Mouse (Mus musculus) ovary, postnatal 36 days (tissue): ENCODE data around the gene Agrn.

Source experiments
- DNase-seq: peaks from one replicate; pipeline ENCODE4 v3.0.0; 2022; ENCODE audit warnings: low spot score, mixed read lengths

Agrn gene

DNA sequence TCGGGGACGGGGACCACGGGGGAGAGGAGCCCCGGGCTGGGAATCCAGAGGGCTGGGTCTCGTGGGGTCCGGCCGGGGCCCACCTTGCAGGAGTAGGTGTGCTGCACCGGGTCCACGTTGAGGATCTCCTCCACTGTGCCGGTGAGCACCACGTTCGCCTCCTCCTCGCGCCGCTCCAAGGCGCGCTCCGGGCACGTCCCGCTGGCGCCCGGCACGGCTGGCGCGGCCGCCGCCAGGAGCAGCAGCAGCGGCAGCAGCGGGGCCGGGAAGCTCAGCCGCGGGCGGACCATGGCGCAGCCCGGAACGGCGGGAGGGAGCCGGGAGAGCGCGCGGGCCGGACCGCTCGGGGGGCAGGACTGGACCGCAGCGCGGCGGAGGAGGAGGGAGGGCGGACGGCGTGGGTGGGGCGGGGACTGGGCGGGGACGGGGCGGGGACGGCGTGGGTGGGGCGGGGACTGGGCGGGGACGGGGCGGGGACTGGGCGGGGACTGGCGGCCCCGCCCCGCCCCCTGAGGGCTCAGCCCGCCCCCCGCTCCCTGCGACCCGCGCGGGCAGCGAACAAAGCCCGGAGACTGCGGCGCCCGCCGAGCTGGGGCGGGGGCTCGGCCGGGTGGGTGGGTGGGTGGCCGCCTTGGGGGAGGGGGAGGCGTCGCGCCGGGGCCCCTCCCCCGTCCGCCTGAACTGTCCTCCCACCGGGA lies at the start of gene Agrn:
Gene Agrn, minus strand, starts transcription at position 358 of the 698 bp plus-strand sequence.
- peak; percentile 80 for DNase-seq

DNA sequence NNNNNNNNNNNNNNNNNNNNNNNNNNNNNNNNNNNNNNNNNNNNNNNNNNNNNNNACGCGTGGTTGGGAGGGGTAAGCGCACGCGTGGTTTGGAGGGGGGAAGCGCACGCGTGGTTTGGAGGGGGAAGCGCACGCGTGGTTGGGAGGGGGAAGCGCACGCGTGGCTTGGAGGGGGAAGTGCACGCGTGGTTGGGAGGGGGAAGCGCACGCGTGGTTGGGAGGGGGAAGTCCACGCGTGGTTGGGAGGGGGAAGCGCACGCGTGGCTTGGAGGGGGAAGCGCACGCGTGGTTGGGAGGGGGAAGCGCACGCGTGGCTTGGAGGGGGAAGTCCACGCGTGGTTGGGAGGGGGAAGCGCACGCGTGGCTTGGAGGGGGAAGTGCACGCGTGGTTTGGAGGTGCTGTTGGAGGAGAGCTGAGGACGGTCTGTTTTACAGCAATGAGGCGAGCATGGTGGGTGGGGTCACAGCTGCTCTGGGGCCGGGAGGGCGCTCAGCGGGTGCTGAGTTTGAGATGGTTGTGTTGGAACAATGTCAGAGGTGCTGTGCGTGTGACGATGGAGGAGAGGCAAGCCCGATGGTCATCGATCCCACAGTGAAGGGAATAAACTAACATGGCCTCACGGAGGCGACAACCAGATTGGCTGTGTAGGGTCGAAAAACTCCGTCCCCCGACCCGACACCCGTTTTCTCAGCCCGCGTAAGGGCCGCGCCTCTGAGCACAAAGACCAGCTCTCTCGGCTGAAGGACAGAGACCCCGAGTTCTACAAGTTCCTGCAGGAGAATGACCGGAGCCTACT lies 39.6 kb upstream of the Agrn start:
- DNase-seq: no peak

DNA sequence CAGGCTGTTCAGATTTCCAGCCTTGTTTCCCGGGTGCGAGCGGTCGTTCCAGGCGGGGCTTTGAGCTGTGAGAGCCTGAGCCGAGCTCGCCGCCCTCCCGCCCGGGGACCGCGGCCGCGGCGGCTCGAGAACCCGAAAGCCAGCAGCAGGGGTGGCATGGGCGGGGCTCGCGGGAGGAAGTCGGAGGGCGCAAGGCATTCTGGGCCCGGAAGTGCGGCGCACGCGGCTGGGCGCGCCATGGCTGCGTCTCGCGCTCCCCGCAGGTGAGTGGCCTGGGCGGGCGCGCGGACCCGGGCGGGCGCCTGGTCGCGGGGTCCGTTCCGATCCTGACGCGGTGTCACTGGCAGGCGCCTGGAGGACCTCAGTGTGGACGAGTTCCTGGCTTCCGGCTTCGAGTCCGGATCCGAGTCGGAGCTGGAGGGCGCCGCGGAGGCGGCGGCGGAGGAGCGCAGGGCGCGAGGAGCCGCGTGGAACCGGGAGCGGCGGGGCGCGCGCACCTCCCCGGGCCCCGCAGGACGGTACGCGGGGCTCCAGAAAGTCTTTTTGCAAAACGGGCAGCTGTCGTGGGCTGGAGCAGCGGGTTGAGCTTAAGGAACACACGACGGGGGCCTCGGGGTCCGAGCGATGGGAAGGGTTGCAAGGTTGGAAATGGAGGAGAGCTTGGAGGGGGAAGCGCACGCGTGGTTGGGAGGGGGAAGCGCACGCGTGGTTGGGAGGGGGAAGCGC lies 38.7 kb upstream of the Agrn start, which contains the start of gene Noc2l:
Gene Noc2l, plus strand, starts transcription at position 203 of the 726 bp plus-strand sequence.
- DNase-seq: peak; percentile 91

DNA sequence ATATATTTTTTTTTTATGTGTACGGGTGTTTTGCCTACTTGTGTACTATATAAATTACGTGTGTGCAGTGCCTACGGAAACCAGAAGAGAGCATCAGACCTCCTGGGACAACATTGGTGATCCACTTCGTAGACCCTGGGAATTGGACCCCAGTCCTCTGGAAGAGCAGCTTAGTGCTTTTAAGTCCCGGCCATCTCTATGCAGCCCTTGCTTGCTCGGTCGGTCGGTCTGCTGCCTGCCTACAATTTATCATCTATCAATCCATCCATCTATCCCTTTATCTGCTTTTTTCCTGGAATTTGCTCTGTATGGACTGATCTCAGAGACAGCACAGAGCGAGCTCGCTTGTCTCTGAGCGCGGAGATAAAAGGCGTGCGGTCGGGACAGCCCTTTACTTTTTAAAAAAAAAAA lies 38.1 kb upstream of the Agrn start:
- DNase-seq: no peak

DNA sequence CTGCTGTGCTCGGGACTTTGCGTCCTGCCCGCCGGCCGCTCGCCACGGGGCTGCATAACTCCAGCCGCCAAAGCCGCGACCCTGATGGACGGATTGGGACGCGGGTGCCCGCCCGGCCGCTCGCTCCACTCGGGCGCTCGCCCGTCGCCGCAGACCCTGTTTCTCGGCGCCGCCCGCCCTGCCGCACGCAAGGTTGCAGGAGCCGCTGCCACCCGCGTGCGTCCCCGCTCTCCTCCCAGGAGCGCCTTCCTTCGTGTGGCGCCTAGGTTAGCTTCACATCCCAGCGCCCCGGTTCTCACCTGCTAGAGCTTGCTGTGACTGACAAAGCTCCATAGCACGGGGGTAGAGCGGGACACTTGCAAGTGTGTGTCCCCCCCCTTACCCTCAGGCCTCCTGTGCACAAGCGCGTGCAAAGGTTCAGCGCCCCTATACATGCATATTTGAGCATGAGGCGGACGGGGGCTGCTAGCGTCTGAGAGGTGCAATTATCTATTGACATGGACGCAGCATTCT lies 37.5 kb upstream of the Agrn start, which contains the start of gene Plekhn1:
Gene Plekhn1, minus strand, starts transcription at position 157 of the 513 bp plus-strand sequence.
- DNase-seq: peak; percentile 81

DNA sequence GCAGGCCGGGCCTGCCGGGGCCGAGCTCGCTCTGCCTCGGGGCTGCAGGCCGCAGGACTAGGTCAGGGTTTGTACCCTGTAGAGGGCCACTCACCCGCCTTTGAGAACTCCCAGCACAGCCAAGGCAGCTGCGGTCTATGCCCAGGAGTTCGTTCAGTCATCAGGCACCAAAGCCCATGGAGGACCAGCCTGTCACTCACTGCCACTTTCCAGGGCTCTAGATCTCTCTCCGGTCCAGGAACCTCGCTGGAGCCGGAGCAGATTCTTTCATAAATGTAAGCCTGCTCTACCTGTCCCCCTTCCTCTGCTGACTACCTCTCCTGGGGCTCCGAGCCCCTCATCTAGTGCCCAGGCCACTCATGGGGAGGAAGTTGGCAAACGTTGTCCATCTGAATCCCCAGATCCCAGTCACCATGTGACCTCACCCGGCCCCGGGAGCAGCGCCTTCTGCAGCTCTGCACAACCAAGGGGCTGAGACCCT lies 36.8 kb upstream of the Agrn start:
- DNase-seq: no peak

DNA sequence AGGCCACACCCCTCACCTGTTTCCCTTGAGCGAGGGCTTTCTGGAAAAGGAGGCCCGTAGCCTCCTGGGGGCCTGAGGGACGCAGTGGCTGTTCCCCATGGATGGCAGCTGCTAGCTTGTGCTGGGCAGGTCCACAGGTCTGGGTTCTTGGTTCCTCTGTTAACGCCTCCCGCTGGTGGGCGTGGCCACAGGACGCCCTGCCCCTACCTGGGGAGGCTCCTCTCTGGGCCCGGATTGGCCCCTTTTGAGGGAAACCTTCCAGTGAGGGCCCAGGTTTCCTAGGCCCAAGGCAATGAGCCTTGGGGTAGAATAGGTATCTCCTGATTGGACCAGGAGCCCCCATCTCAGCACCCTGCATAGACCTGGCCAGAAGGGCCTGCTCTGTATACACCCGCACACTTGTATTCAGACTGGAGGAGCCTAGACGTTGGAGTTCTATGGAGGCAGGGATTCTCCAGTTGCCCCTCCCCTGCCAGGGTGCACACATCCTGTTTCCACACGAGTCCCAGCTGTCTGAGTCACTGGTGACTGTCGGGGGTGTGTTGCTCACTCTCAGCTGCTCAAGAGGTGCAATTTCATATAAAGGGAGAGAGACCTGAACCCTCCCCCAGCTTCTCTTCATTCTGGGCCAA lies 31.2 kb upstream of the Agrn start:
- peak; percentile 35 for DNase-seq

DNA sequence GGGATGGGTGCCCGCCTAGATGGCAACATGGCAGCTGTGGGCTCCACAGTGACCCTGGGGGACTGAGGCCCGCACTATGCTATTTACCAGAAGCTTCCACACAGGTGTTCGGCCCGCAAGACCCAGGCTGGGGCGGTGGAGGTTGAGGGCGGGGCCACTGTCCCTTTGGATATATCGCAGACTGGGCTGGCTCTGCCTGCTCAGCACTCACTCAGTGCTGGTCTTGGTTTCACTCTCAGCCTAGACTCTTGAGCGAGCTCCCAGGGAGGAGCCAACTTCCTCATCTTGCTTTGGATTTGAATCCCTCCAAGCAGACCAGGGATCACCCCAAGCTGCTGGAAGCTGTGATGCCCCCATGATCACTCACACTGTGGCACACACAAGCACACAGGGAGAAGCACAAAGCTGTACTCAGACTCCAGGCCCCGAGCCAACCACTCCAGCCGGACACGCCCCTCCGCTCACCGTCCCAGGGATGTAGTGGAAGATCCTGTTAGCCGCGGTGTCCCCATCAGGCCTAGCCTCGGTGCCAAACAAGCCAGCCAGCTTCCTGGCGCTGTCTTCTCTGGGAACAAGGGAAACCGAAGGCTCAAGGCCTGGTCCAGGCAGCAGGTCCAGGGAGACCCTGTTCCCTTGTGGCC lies 30.6 kb upstream of the Agrn start:
- no peak for DNase-seq

DNA sequence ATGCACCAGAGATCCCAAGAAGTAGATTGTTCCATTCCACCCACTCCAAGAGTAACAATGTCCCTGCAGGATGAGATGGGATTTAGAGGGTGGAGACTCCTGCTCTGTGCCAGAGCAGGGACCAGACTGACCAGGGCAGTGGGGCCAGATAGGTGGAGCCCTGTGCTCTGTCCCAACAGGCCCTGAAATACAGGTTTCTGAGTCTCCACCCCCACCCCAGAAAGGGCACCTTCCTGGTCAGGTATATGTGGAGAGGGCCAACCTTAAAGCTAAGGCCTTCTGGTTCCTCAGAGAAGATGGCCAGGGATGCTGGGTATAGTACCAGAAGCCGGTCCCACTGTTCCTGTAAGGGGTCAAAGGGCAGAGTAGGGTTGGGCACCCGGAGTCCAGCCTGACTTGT lies 27.0 kb upstream of the Agrn start:
- no peak for DNase-seq

DNA sequence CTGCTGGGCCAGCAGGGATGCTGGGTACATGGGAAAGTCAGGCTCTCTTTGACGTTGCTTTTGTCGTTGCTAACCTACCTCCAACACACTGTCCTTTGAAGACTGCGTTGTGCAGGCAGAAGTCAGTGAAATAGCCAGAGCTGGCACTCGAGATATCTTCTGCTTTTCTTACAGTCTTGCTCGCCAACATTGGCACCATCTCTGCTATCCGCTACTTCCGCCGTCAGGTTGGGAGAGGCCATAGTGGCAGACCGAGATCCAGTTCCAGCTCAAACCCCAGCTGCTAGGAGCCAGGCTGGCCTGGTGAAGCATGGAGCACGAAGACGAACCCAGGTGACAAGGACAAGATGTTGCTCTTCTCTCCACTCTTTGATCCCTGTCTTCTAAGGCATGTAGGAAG lies 22.6 kb upstream of the Agrn start:
- DNase-seq: no peak

DNA sequence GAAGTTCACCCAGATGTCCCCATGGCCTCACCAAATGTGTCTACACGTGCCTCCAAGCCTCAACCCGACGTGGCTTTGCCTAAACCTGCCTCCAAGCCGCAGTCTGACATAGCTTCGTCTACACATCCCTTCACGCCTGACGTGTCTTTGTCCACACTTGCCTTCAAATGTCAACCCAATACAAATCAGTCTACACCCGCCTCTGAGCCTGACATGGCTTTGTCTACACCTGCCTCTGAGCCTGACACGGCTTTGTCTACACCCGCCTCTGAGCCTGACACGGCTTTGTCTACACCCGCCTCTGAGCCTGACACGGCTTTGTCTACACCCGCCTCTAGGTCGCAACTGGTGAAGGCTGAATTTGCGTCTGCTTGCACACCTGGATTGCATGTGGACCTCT lies 20.6 kb upstream of the Agrn start:
- no peak for DNase-seq

DNA sequence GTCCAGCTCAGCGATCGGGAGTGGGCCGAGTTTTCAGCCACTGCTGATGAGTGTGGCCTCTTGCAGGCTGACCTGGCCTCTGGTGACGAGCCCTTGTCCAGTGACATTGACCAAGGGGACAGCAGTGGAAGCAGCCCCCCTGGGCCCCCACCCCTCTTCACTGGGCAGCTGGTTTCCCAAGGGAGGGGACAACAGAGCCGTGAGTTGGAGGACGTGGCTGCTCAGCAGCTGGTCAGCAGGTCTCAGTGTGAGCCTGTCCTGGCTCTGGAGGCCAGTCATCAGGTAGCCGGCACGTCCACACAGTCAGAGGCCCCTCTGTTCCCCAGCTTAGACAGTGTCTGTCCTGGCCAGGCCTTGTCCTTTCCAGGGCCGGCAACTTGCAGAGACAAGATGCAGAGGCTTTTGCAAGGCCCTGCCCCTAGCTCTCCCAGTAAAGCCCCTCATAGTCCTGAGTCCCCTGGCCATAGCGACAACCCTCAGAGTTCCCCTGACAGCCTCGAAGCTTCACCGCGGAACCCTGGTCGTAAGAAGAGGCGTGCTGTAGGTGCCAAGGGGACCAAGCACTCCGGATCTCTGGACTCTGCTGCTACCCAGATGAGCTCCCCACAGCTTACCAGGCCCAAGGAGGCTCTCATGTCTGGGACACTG lies 19.9 kb upstream of the Agrn start:
- no peak for DNase-seq

DNA sequence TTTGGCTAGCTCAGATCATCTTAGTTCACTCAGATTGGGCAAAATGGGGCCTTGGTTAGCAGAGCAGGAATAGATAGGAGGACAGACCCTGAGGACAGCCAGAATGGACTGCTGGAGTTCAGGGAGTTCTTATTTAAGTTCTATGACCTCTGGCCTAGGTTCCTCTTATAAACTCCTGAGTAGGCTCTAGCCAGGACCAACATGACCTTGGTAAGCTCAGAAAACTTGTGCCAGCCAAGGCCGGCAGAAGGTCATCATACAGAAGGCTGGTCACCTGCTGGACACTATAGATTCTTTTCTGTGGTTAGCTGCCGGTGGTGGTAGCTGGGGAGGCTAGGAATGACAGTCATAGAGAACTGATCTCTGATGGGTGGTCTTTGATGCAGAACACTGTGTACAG lies 18.9 kb upstream of the Agrn start:
- no peak for DNase-seq

DNA sequence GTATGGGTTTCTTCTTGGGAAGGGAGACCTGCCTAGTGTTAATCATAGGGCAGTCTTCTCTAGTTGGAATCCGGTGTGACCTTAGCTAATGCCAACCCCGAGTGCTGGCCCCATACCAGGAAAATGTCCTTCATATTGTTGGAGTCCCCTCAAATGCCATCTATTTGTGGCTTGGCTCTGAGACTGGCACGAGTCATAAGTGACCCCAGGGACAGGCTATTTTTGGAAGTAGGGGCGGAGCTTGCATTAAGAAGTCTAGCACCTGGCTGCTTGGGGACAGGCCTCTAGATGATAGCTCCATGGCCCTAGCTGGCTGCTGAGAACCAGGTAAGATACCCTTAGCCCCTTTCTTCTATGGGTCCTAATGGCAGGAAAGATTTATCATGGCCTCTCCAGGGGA lies 18.4 kb upstream of the Agrn start, which contains the start of gene Perm1:
Gene Perm1, plus strand, starts transcription at position 220 of the 400 bp plus-strand sequence.
- no peak for DNase-seq

DNA sequence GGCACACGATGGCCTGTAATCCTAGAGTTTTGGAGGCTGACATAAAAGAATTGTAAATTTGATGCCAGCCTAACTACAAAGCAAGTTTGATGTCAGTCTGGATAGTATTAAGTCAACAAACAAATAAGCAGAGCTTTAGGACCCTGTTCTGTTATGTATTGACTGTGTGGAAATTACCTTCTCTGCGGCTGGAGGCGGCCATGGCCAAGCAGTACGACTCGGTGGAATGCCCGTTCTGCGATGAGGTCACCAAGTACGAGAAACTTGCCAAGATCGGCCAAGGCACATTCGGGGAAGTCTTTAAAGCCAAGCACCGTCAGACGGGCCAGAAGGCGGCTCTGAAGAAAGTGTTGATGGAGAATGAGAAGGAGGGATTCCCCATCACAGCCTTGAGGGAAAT lies 15.8 kb upstream of the Agrn start:
- DNase-seq: no peak

DNA sequence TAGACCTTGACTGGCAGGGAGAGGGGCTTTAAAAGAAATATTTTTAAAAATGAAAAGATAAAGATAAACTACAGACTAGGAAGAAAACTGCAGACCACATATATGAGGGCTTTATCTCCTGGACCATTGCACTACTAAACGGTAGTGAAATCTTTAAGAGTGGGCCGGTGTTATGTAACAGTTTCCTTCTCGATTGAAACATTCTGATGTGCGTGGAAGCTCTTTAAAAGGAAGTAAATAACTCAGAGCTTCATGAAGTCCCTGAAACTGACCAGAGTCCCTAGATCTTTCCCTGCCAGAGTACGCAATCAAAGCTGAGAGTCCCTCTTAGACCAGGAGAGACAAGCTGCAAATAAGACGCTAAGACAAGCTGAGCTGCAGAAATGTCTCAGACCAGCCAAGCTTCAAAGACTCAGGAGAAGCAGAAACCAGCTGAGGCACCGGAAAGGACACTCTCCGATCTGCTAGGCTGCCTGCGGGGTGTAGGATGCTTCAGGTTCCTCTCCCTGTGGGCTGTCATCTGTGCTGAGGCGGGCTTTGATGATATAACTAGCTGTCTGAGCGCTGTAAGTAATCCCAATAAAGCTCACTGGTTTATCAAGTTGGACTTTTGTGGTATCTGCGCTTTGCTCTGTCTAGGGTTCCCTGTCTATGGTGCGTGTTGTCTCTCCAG lies 12.8 kb upstream of the Agrn start:
- DNase-seq: no peak

DNA sequence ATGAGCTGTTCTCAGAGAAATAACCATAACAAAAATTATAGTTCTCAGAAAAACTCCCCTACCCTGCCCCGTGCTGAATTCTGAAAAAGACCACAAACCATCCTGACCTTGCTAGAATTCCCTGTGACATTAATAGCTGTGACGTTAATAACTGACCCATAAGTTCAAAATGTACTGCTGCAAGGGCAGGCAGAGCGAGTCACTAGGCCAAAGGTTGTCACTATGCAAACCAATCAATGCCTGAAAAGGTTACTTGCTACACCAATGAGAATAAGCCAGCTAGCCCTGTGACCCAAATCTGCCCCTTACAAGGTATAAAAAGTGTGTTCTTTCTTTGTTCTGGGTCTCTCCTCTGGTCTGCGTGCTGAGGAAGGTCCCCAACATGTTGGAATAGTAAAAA lies 11.6 kb upstream of the Agrn start:
- DNase-seq: no peak

DNA sequence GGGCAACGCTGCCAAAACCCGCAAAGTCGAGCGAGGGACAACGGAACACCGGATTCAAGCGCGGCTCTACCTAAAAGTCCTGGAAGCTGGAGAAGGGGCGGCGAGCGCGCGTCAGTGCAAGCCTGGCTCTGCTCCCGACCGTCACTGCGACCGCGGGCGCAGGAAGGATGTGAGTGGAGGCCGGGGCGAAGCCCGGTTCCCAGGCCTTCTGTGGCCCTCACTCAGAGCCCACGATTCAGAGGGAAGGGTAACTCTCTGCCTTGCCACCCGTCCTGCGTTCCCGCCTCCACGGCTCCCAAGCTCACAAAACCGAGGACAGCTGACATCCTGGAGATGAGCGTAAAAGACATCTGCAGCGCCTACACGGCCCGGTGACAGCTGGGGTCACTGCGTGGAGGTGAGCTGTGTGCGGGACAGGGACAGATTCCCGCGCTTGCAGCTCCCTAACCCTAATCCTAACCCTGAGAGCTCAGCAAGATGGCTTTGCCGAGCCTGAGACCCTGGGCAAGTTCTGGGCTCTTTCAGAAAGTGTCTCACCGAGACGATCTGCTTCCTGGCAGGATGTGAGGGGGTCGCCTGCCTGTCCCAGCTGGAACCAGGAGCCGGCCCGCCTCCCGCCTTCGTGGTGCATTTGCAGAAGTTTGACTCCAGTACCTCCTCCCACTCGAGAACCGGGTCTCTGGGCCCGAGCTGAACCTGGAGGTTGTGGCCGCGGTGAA lies 6.3 kb upstream of the Agrn start:
- no peak for DNase-seq

DNA sequence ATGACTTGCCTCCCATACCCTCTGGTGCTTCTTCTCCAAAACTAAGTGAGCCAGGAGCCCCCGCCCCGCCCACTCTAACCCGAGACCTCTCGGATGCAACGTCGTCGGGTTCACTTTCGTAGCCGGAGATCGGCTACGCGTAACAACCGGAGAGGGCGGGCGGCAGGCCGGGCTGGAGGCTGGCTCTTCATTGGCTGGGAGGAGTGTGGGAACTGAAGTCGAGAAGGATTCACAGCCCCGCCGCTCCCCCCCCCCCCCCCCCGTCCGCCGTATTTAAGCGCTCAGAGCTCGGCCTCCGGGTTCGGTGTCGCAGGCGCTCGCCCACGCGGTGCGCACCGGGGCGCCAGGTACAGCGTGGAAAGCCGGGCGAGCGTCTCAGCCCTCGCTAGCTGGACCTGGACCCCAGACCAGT lies 5.7 kb upstream of the Agrn start, which contains the start of gene AW011738:
Gene AW011738, plus strand, starts transcription at position 304 of the 412 bp plus-strand sequence.
- DNase-seq: peak; percentile 69
